Mouse (Mus musculus): ENCODE measurements around the gene Fut4. TPM values are rescaled to one million over a fixed set of nuclear protein-coding genes. Genes with fewer than 3 reads are reported as not detected.
A peak's percentile ranks its signal among the peaks of the same experiment; 100 is the strongest.
"Not testable (repeated sequence)": the region's sequence is repeated elsewhere in the genome, so short reads cannot be mapped to it uniquely, and the experiment has no call there.

Gene Fut4
- total RNA-seq, 2 experiments from 2014 or later: 0.53 to 0.77 TPM

GRCm38 (mm10) chr9:14726629-14727028, 25.6 kb downstream of the Fut4 start:
- DNase-seq (ENCODE audit: low spot score in 2 of 2): no peak

DNA sequence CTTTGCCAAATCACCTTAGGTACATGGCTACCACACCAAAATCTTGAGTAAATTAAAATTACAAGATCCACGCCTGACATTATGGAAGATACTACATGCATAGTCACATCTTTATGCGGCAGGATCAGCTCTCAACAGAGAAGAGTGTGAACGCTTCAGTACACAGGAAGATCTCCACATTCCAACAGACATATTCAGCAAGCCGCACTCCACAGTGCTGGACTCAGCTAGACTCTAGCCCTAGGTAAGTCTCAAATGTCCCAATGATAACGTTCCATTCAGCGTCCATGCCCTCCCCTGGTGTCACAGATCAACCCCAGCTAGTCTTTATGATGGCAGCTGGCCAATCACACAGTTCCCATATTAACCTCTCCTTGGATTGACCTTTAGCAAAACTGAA, 26.2 kb downstream of the Fut4 start:
- no peak for DNase-seq (ENCODE audit: low spot score in 2 of 2)

DNA sequence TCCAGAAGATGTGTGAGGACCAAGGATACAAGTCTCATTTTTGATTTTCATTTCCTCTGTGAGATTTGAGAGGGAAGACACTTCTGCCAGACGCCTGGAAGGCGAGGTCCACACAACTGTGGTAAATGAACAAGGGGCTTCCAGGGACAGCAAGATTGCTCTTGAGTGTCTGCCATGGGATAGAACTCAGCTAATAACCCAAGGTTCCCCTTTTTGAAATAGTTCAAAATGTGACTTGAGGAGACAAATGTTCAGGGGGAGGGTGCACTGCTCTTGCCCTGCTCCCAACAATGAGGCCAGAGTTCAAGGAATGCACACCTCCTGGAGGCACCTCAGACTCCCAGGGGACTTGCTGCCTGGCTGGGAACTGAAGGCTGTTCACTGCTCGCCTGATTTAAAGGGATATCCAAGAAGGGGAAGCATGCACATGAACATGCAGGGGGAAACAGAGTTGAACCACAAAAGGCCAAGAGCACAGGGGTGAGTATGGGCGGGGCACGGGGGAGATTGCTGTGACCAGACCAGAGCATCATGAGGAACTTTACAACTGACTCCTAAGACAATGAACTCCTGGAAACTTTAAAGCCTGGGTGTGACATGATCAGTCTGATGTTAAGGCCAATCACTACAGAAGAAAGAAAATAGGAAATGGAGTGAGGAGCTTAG, 27.3 kb downstream of the Fut4 start:
- DNase-seq (ENCODE audit: low spot score in 2 of 2): no peak

- DNase-seq (ENCODE audit: low spot score in 2 of 2): no peak
Observed at GRCm38 (mm10) chr9:14721610-14722009, 30.6 kb downstream of the Fut4 start.

GRCm38 (mm10) chr9:14720384-14720783, 31.8 kb downstream of the Fut4 start:
- DNase-seq (ENCODE audit: low spot score in 2 of 2): no peak

DNA sequence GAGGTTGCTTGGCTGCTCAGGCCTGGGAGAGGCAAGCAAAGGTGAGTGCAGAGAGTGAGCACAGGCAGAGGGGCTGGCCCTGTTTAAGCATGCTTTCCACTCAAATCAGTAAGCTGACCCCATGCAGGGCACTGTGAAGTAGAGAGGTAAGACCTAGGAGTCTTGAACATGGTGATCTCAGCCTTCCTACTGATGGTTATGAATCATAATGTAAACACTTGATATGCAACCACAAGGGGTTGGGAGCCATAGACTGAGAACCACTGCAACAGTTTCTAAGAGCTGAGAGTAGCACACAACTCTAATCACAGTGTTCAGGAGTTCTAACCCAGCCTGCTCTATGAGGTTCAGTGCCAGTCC, 33.9 kb downstream of the Fut4 start:
- DNase-seq (ENCODE audit: low spot score in 2 of 2): no peak

DNA sequence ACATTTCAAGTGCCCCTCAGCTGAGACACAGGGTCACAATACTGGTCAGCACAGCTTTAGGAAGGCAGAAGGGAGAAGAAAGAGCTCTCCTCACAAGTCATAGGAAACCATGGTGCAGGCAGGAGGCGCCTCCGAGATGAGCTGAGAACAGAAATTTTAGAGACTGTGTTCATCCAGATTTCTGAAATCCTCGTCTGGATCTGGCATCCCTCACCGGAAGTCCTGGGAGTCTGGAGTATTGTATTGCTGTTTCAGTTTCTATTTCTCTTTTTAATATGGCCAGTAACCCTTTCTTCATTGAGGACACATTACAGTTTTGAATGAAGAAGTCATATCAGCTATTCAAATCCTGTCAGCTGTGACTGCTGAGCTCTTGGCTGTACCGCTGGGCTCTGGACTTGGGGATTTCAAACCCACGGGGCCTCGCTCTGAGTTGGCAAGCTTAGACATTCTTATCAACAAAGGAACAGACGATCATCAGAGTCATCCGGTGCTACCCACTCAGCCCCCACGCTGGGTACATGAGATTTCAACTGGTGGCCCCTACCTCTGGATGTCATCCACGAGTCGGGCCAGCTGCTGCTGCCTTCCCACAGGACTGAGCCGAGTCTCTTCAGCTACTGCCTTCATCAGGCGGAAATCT, 34.4 kb downstream of the Fut4 start:
- DNase-seq (ENCODE audit: low spot score in 2 of 2): no peak

DNA sequence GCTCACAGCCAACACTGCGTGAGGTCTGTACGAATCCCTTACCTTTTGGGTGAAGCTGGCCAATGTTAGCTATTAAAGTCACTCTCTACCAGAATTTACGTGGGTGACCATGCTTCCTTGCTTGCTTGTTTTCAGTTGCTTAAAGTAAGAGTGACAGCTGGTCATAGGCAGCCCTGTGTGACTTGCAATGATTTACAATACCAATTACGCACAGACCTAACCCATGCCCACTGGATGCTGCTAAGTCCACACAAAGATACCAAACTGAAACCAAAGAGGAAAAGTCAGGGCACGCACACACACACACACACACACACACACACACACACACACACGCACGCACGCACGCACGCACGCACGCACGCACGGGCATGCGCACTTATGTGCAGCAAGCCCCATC, 36.9 kb downstream of the Fut4 start:
- no peak for DNase-seq (ENCODE audit: low spot score in 2 of 2)

DNA sequence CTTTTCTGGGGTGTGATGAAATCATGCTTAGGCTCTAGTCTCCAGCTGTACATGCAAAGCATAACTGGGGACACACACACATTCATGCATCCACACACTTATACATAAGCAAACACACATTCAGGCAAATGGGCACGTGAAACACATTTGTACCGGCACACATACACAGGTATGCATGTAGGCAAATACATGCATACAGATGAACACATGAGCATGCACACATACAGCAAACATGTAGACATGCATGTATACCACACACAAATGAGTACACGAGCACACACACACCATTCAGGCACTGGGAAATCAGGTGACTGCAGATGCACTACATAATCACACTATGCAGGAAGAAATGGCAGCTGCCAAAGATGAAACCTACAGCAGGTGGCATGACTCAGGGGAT, 41.3 kb downstream of the Fut4 start:
- no peak for DNase-seq (ENCODE audit: low spot score in 2 of 2)

DNA sequence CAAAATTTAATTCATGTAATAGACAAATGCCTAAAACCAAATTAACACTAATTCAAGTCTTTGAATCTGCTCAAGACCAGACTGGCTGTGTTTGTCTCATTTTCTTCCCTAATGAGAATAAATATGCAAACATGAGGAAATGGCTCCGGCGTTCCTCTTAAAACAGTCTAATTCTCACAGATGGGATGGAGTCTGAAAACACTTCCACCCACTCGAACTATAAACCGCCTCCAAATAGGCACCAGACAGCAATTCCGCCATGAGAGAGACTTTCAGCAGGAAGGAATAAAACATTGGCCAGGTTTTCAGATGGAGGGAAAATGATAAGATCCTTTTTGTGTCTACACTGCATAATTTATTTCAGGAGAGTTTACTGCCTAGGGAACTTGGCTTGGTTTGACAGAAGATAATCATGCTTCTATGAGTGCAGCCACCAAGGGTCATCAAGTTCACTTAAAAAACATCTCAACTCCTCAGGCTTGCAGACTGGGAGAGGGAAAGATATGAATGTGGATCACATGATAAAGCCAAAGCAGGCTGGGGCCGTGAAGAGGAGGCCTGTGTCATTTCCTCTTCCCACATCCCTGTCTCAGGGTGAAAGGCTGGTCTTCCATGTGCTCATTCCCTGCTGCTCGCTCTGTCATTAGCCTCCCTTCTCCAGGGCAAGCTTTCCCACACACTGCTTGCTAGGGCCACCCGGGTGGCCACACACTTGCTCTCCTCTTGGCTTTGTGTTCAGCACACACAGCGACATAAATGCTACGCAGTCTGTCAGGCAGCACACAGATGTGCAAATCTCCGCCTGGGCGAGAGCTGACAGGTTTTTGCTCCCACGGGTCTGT, 46.7 kb downstream of the Fut4 start:
- DNase-seq (ENCODE audit: low spot score in 2 of 2): no peak

DNA sequence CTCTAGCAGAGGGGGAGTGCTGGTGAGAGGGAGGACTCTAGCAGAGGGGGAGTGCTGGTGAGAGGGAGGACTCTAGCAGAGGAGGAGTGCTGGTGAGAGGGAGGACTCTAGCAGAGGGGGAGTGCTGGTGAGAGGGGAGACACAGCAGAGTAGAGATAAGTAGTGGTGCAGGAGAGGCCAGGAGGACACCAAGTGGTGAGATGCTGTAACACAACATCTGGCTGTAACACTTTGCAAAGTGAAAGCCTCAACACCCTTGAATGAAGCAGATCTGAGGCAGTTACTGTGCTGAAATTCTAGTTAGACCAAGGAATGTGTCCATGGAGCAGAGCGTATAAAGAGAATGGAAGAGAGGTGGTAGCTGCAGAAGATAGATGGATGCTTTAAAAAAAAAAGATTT, 51.4 kb downstream of the Fut4 start:
- DNase-seq (ENCODE audit: low spot score in 2 of 2): not testable (repeated sequence)

DNA sequence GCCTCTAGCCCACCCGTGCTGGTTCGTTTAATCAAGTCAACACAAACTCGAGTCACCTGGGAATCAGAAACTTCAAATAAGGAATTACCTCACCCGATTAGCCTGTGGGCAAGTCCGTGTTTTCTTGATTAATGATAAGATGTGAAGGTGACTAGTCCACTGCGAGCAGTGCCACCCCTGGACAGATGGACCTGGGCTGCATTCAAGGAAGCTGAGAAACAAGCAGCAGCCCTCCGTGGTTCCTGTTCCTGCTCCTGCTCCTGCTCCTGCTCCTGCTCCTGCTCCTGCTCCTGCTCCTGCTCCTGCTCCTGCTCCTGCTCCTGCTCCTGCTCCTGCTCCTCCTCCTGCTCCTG, 52.9 kb downstream of the Fut4 start:
- no peak for DNase-seq (ENCODE audit: low spot score in 2 of 2)

GRCm38 (mm10) chr9:14698582-14699287, 53.5 kb downstream of the Fut4 start:
- peak; percentile 84 to 88 for DNase-seq (ENCODE audit: low spot score in 2 of 2)

Other genes starting within 250 kb of the Fut4 start
- gene Amotl1, start 107.3 kb downstream of the Fut4 start, total RNA-seq (2021): 10 to 100 TPM; 30.3 to 45.1 TPM
- under 1 TPM in 1 of 2 experiments, not detected in 1; 0.19 TPM for gene Piwil4, start 11.7 kb downstream of the Fut4 start, total RNA-seq (2021)
- gene 1700012B09Rik, start 18.6 kb upstream of the Fut4 start, total RNA-seq (2021): not detected
- gene Mre11a, start 32.3 kb upstream of the Fut4 start, total RNA-seq (2021): 10 to 100 TPM; 17.2 TPM
- gene Ankrd49, start 32.5 kb upstream of the Fut4 start, total RNA-seq (2021): 10 to 100 TPM; 10.6 to 13.8 TPM
- gene Gpr83, start 107.8 kb upstream of the Fut4 start, total RNA-seq (2021): not detected
- not detected for gene Izumo1r, start 151.6 kb upstream of the Fut4 start, total RNA-seq (2021)